Mouse (Mus musculus): Measurements from ENCODE around the gene Rrh.
"Not testable (repeated sequence)": the region's sequence is repeated elsewhere in the genome, so short reads cannot be mapped to it uniquely, and the experiment has no call there.

Rrh gene

GRCm38 (mm10) chr3:129781435-129781834 is 41.0 kb downstream of the Rrh start:
- DNase-seq = no peak

DNA sequence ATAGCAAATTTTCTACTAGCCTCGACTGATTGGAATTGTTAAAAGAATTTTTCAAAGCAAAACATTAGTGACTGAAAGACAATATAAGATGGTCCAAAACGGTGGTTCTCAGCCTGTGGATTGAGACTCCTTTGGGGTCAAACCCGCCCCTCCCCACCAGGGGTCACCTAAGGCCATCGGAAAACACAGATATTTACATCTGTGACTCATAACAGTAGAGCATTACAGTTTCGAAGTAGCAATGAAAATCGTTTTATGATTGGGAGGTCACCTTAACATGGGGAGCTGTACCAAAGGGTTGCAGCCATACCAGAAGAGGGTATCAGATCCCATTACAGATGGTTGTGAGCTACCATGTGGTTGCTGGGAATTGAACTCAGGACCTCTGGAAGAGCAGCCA is 51.2 kb downstream of the Rrh start:
- no peak for DNase-seq

- DNase-seq = peak; percentile 54 to 71
These were observed 55.2 kb downstream of the Rrh start for GRCm38 (mm10) chr3:129766971-129767794.

GRCm38 (mm10) chr3:129766106-129766505 is 56.3 kb downstream of the Rrh start:
- DNase-seq = no peak

DNA sequence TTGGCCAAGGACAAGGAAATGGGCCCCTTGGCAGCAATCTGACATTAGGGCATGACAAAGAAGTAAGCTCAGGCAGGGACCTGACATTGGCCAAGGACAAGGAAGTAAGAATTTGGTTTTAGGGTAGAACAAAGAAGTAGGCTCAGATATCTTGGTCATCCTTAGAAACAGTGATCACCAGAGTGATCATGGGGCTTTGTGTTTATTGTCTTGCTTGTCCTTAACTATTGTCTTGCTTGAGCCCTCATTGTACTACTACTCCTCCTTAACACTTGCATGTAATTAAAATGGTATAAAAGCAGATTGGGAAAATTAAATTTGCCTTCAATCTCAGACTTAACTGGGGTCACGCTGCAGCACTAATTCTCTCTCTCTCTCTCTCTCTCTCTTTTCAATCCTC is 64.8 kb downstream of the Rrh start:
- DNase-seq = not testable (repeated sequence)

GRCm38 (mm10) chr3:129754650-129755604 is 67.5 kb downstream of the Rrh start, which contains the start of gene Egf:
Gene Egf, minus strand, starts transcription at chr3:129755316.
- DNase-seq = peak; percentile 76 to 82

Measured in kidney, postnatal 36 days (tissue).